Mouse (Mus musculus) lung, adult 2 months (tissue): ENCODE results near the gene Gm49387. TPM values are rescaled to one million over a fixed set of nuclear protein-coding genes. Genes with fewer than 3 reads are reported as not detected.

Experiments used
- DNase-seq: peaks from one replicate; pipeline ENCODE4 v3.0.0; 2022
- H3K4me1 ChIP-seq: fragments of 200-500 bp; 2 replicates; pipeline ENCODE4 v1.6.1; 2011; ENCODE audit warnings: low read length; ENCODE audit not compliant: control insufficient read depth, insufficient read depth
- H3K4me3 ChIP-seq: fragments of 200-500 bp; replicated peaks from 2 replicates; pipeline ENCODE3; 2011; ENCODE audit warnings: low read depth, mild to moderate bottlenecking, control low read depth, low read length; ENCODE audit errors: extremely low read depth
- CTCF ChIP-seq: fragments of 200-500 bp; IDR thresholded peaks from 2 replicates; pipeline ENCODE4 v1.5.1; 2011; ENCODE audit warnings: mild to moderate bottlenecking, low read length, control low read depth; ENCODE audit not compliant: insufficient read depth
- POLR2A ChIP-seq: fragments of 200-500 bp; IDR thresholded peaks from 2 replicates; pipeline ENCODE4 v1.6.1; 2011; ENCODE audit warnings: low read depth, mild to moderate bottlenecking, control low read depth, low read length, borderline replicate concordance; ENCODE audit errors: extremely low read depth
- WGBS: fragments of 180-500 bp; shearing (Covaris S2); methylation state at CpG from one replicate; pipeline ENCODE4 v1.1.7; 2018; 5-methylcytosine and 5-hydroxymethylcytosine counted together
- polyA plus RNA-seq: library from polyadenylated mRNA; depleted of rRNA; stranded (reverse); fragments of >200 nt; gene quantifications from 2 replicates; pipeline ENCODE4 v1.2.3, GENCODE M21; 2012

Gene Gm49387
- polyA plus RNA-seq, 1 experiment, result not detected

DNA sequence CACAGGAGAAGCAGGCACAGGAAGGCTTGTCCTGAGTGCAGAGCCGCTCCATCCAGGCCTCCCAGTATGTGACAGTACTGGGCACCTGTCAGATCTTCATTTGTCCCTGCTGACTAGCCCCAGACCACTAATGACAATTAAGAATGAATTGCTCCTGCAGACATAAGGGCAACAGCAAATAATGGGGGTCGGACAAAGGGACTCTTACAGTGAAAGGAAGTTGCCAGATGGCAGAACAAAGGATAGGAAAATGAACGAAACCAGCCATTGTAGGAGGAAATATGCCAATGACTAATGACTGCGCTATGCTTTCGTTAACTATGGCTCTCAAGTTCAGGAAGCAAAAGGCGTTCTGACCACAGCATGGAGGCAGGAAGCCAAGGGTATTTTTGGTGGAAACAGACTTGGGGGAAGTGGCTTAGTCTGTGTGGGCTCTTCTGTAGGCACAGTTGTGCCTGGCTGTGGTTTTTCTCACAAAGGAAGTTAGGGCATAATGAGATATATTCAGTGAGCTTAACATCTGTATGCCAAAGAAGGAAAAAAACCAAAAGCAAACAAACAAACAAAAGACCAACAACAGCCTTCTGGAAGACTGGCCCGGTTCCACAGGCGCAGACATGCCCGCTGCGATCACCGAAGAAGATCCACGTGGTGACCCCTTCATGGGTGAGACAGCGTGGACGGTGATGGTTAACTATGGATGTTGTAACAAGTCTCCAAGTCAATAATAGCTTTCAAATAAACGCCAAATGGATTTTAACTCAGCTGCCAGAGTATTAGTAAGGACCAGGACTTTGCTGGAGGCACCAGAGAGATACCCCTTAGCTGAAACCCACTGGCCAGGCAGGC is 29.2 kb upstream of the Gm49387 start:
- H3K4me1 ChIP-seq, result peaks cover 17% of the 10 kb centered on the region
- H3K4me3 ChIP-seq, result no peak overlapping the region
- 39% methylated on average over 15 of the region's 15 CpGs for WGBS
- DNase-seq, result no peak
- TF ChIP-seq POLR2A (no peak), CTCF (no peak)

GRCm38 (mm10) chr14:31669161-31669611 is 28.5 kb upstream of the Gm49387 start:
- peak overlapping the region; percentile 3 for H3K4me3 ChIP-seq

GRCm38 (mm10) chr14:31668326-31668725 is 27.6 kb upstream of the Gm49387 start:
- Histone ChIP-seq H3K4me1 (peaks cover 23% of the 10 kb centered on the region), H3K4me3 (no peak overlapping the region)
- 61% methylated on average over 13 of the region's 13 CpGs for WGBS
- TF ChIP-seq POLR2A (no peak), CTCF (no peak)
- DNase-seq, result no peak

More at GRCm38 (mm10) chr14:31669161-31669611, 28.5 kb upstream of the Gm49387 start:
- peaks cover 17% of the 10 kb centered on the region for H3K4me1 ChIP-seq
- no peak for TF ChIP-seq CTCF
- TF ChIP-seq POLR2A, result peak; percentile 21; the same call in 1 of the 2 replicates
- DNase-seq, result peak; percentile 58
- WGBS, result 23% methylated on average over 13 of the region's 13 CpGs

GRCm38 (mm10) chr14:31667741-31668140 is 27.1 kb upstream of the Gm49387 start:
- Histone ChIP-seq H3K4me3 (no peak overlapping the region), H3K4me1 (peaks cover 26% of the 10 kb centered on the region)
- DNase-seq, result no peak
- WGBS, result 68% methylated on average over 6 of the region's 6 CpGs
- TF ChIP-seq POLR2A, result no peak
- no peak for TF ChIP-seq CTCF

GRCm38 (mm10) chr14:31666931-31667705 is 26.4 kb upstream of the Gm49387 start:
- 93% methylated on average over 28 of the region's 28 CpGs for WGBS
- Histone ChIP-seq H3K4me1 (peaks cover 28% of the 10 kb centered on the region), H3K4me3 (no peak overlapping the region)
- no peak for DNase-seq
- TF ChIP-seq POLR2A (no peak), CTCF (no peak)

- Histone ChIP-seq H3K4me3 (no peak overlapping the region), H3K4me1 (peaks cover 28% of the 10 kb centered on the region)
- DNase-seq, result no peak
- TF ChIP-seq CTCF (no peak), POLR2A (no peak)
- WGBS, result 88% methylated on average over 4 of the region's 4 CpGs
These were observed 24.9 kb upstream of the Gm49387 start for GRCm38 (mm10) chr14:31665566-31665940.

- no peak for TF ChIP-seq CTCF
- DNase-seq, result no peak
- 54% methylated on average over 12 of the region's 12 CpGs for WGBS
- Histone ChIP-seq H3K4me1 (peaks cover 26% of the 10 kb centered on the region), H3K4me3 (no peak overlapping the region)
These were observed 24.4 kb upstream of the Gm49387 start for GRCm38 (mm10) chr14:31664903-31665565.

DNA sequence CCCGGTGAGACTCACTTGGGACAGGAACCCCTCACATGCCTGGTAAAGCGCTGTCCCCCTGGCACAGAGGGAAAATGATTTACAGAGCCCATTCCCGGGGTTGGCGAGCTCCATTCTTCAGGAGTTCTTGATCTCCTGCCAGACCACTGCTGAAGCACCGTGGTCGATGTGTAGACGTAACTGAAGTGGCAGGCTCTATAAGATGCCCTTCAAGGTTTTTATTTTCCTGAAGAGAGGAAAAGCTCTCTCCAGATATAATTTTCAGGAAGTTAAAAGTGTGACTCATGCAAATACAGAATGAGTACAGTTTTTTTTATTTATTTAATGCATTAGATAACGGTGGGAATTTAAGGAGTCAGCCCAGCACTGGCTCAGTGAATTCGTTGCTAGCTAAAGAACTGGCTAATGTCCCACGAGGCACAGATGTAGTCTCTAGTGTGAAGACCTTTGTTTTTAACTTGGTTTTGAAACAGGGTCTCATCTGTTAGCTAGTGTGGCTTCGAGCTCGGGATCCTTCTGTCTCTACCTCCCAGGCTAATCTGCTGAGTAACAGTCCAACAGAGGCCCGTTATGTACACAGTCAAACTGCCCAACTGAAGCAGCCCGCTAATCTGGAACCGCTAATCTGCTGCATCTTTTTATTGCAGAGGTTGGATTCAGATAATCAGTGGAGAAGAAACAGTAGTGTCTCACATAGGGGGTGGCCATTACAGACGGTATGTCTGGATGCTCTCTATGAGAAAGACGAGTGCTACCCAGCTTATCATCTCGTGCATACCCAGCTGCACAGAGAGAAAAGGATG is 23.6 kb upstream of the Gm49387 start:
- H3K4me1 ChIP-seq, result peaks cover 21% of the 10 kb centered on the region
- TF ChIP-seq CTCF (no peak), POLR2A (no peak)
- no peak for DNase-seq
- H3K4me3 ChIP-seq, result no peak overlapping the region
- WGBS, result 36% methylated on average over 18 of the region's 18 CpGs

- WGBS, result 76% methylated on average over 13 of the region's 13 CpGs
- TF ChIP-seq CTCF, result no peak
- TF ChIP-seq POLR2A, result no peak
- DNase-seq, result no peak
- peaks cover 17% of the 10 kb centered on the region for H3K4me1 ChIP-seq
- H3K4me3 ChIP-seq, result no peak overlapping the region
These were observed 22.9 kb upstream of the Gm49387 start for GRCm38 (mm10) chr14:31663376-31664099.
